Mouse (Mus musculus) forebrain, embryonic 16.5 days (tissue): ENCODE measurements around the gene Nxn. TPM values are rescaled to one million over a fixed set of nuclear protein-coding genes. Genes with fewer than 3 reads are reported as not detected.
A peak's percentile ranks its signal among the peaks of the same experiment; 100 is the strongest.

Source experiments
- ATAC-seq: fragments of 200-750 bp; cut with Nextera tagmentation; 2 replicates; pipeline ENCODE4 v1.8.0; 2017; ENCODE audit warnings: mild to moderate bottlenecking, moderate library complexity
- H3K27ac ChIP-seq: fragments of 300-500 bp; sonication (generic); 2 replicates; pipeline ENCODE4 v1.5.1; 2014; ENCODE audit warnings: low read length, control low read depth
- H3K27me3 ChIP-seq: fragments of 300-500 bp; sonication (generic); replicated peaks from 2 replicates; pipeline ENCODE4 v1.6.1; 2014; ENCODE audit warnings: low read length; ENCODE audit not compliant: control insufficient read depth, insufficient read depth
- H3K36me3 ChIP-seq: fragments of 300-500 bp; sonication (generic); 2 replicates; pipeline ENCODE4 v1.6.1; 2014; ENCODE audit not compliant: control insufficient read depth, insufficient read depth
- H3K4me1 ChIP-seq: fragments of 300-500 bp; sonication (generic); replicated peaks from 2 replicates; pipeline ENCODE4 v1.6.1; 2014; ENCODE audit warnings: low read length; ENCODE audit not compliant: control insufficient read depth, insufficient read depth
- H3K4me2 ChIP-seq: fragments of 300-500 bp; sonication (generic); 2 replicates; pipeline ENCODE4 v1.6.1; 2014; ENCODE audit warnings: mild to moderate bottlenecking, low read length, control low read depth
- H3K4me3 ChIP-seq: fragments of 300-500 bp; sonication (generic); replicated peaks from 2 replicates; pipeline ENCODE4 v1.5.1; 2014; ENCODE audit warnings: mild to moderate bottlenecking, low read length, control low read depth
- H3K9ac ChIP-seq: fragments of 300-500 bp; sonication (generic); replicated peaks from 2 replicates; pipeline ENCODE4 v1.6.1; 2014; ENCODE audit warnings: low read depth, low read length, control low read depth
- H3K9me3 ChIP-seq: fragments of 300-500 bp; sonication (generic); 2 replicates; pipeline ENCODE4 v1.6.1; 2016; ENCODE audit warnings: low read length; ENCODE audit not compliant: control insufficient read depth
- WGBS: fragments of 180-500 bp; shearing (Covaris S2); extraction: QIAGEN DNeasy Blood & Tissue Kit; methylation state at CpG from one replicate; pipeline ENCODE4 v1.1.7; 2014; 5-methylcytosine and 5-hydroxymethylcytosine counted together
- polyA plus RNA-seq: library from polyadenylated mRNA; unstranded; fragments of >200 nt; fragmentation: Nextera tagmentation; extraction: Ambion mirVana; gene quantifications from 2 replicates; pipeline ENCODE4 v1.2.1, GENCODE M21; 2015

Gene Nxn
- polyA plus RNA-seq, 1 experiment from 2014 or later: 14.5 TPM

- Histone ChIP-seq H3K36me3 (no peaks in the 10 kb centered on the region), H3K27ac (no peak overlapping the region), H3K9ac (no peak overlapping the region), H3K4me1 (peaks cover 28% of the 10 kb centered on the region), H3K4me2 (no peak overlapping the region), H3K27me3 (no peaks in the 10 kb centered on the region), H3K4me3 (no peak overlapping the region), H3K9me3 (no peaks in the 10 kb centered on the region)
- WGBS: 89% methylated on average over 6 of the region's 6 CpGs
- ATAC-seq: no peak
Observed at GRCm38 (mm10) chr11:76258511-76258910, 140.4 kb downstream of the Nxn start.

DNA sequence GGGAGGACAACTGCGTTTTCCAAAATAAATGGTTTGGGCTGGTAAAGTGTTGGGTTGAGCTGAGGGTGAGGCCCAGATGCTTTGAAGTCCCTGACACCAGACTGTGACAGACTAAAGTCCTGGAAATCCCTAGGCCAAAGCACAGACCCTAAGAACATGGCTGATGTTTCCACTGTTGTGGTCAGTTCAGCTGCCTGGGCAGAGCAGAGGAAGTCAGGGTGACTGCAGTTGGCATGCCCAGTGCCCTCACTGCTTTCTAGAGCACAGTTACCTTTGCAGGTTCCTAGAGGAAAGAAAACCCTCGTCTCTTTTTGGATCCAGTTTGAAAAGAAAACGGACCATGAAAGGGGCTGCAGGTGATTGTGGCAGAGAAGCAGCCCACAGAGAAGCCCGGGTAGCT is 141.6 kb downstream of the Nxn start:
- no peaks in the 10 kb centered on the region for H3K36me3 ChIP-seq
- H3K9me3 ChIP-seq: no peaks in the 10 kb centered on the region

GRCm38 (mm10) chr11:76256129-76256528 is 142.8 kb downstream of the Nxn start:
- Histone ChIP-seq H3K9me3 (no peaks in the 10 kb centered on the region), H3K27me3 (no peaks in the 10 kb centered on the region), H3K4me2 (no peak overlapping the region), H3K4me3 (no peak overlapping the region), H3K27ac (no peak overlapping the region), H3K9ac (no peak overlapping the region), H3K36me3 (no peaks in the 10 kb centered on the region), H3K4me1 (peaks cover 23% of the 10 kb centered on the region)
- no peak for ATAC-seq
- WGBS: 60% methylated on average over 5 of the region's 5 CpGs

More for the DNA sequence above, 141.6 kb downstream of the Nxn start:
- Histone ChIP-seq H3K9ac (no peak overlapping the region), H3K27me3 (no peaks in the 10 kb centered on the region), H3K4me2 (no peak overlapping the region), H3K4me1 (peaks cover 17% of the 10 kb centered on the region), H3K27ac (no peak overlapping the region), H3K4me3 (no peak overlapping the region)
- WGBS: 82% methylated on average over 4 of the region's 4 CpGs
- no peak for ATAC-seq

DNA sequence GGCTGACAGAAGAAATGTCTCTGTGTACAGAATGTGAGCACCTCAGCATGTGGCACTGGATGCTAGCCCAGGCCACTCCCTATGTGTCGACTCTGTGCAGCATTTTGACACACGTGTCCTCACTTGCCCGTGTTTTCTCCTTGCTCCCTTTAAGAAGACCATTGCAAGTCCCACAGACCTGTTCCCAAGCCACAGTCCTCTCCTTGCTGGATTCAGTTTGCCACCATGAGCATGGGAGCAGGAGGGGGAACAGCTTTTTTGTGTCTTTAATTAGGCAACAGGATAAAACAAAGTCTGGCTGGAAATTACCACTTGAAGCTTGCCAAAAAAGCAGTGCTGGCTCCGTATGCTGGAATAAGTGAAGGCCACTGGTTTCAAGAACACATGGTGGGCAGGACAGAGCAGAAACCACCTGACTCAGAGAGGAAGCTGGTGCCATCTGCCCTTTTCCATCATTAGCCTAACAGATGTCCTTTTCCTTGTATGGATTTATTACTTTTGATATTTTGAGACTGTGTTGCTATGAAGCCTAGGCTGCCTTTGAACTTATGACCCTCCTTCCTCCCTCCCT is 143.4 kb downstream of the Nxn start:
- Histone ChIP-seq H3K36me3 (no peaks in the 10 kb centered on the region), H3K27ac (no peak overlapping the region), H3K9me3 (no peaks in the 10 kb centered on the region), H3K4me2 (no peak overlapping the region), H3K9ac (no peak overlapping the region), H3K27me3 (no peaks in the 10 kb centered on the region), H3K4me1 (peaks cover 18% of the 10 kb centered on the region), H3K4me3 (no peak overlapping the region)
- WGBS: 29% methylated on average over 4 of the region's 4 CpGs
- peak; percentile 46 for ATAC-seq

GRCm38 (mm10) chr11:76253918-76254264 is 145.0 kb downstream of the Nxn start:
- H3K36me3 ChIP-seq: no peaks in the 10 kb centered on the region
- no peak for ATAC-seq
- 76% methylated on average over 4 of the region's 4 CpGs for WGBS
- no peak overlapping the region for H3K4me2 ChIP-seq
- H3K9me3 ChIP-seq: no peaks in the 10 kb centered on the region
- H3K9ac ChIP-seq: no peak overlapping the region
- no peak overlapping the region for H3K4me3 ChIP-seq
- no peak overlapping the region for H3K27ac ChIP-seq
- no peaks in the 10 kb centered on the region for H3K27me3 ChIP-seq
- H3K4me1 ChIP-seq: peaks cover 14% of the 10 kb centered on the region

GRCm38 (mm10) chr11:76253145-76253917 is 145.6 kb downstream of the Nxn start:
- Histone ChIP-seq H3K4me2 (no peak overlapping the region), H3K4me3 (no peak overlapping the region), H3K36me3 (no peaks in the 10 kb centered on the region), H3K9ac (no peak overlapping the region), H3K27me3 (no peaks in the 10 kb centered on the region), H3K27ac (no peak overlapping the region), H3K9me3 (no peaks in the 10 kb centered on the region), H3K4me1 (peaks cover 14% of the 10 kb centered on the region)
- ATAC-seq: peak; percentile 84
- WGBS: 51% methylated on average over 5 of the region's 5 CpGs

DNA sequence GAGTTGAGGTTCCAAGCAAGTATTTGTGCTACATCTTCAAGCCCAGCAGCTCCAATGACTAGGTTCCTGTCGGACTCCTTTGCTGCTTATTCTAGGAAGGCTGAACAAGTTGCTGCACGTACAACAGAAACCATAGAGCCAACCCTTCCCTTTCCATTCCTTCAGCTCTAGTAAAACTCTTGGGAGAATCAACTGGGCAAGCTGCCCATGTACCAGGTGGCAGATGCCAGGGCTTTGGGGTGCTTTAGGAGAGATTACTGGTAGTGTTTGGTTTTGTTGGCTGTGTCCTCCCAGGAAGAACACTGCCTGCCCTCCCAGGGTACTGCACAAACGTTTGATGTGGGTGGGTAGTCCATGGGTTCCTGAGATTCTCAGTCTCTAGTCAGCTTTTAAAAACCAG is 146.9 kb downstream of the Nxn start:
- Histone ChIP-seq H3K4me1 (peaks cover 14% of the 10 kb centered on the region), H3K9ac (no peak overlapping the region), H3K27me3 (no peaks in the 10 kb centered on the region), H3K4me3 (no peak overlapping the region), H3K9me3 (no peaks in the 10 kb centered on the region), H3K36me3 (no peaks in the 10 kb centered on the region), H3K27ac (no peak overlapping the region), H3K4me2 (no peak overlapping the region)
- WGBS: 45% methylated on average over 3 of the region's 3 CpGs
- no peak for ATAC-seq

- Histone ChIP-seq H3K27me3 (no peaks in the 10 kb centered on the region), H3K4me3 (no peak overlapping the region), H3K9me3 (no peaks in the 10 kb centered on the region), H3K27ac (no peak overlapping the region), H3K36me3 (no peaks in the 10 kb centered on the region), H3K9ac (no peak overlapping the region), H3K4me2 (no peak overlapping the region), H3K4me1 (peaks cover 22% of the 10 kb centered on the region)
- ATAC-seq: no peak
- WGBS: 57% methylated on average over 2 of the region's 2 CpGs
Observed at GRCm38 (mm10) chr11:76247239-76247638, 151.7 kb downstream of the Nxn start.

DNA sequence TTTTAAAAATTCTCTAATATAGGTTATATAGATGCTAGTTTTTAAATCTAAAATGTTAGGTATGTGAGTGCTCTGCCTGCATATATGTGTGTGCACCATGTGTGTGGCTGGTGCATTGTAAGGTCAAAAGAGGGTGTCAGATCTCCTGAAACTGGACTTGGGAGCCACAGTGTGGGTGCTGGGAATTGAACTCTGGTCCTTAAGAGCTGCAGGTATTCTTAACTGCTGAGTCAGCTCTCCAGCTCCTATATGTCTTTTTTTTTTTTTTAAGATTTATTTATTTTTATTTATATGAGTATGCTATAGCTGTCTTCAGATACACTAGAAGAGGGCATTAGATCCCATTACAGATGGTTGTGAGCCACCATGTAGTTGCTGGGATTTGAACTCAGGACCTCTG is 152.5 kb downstream of the Nxn start:
- Histone ChIP-seq H3K4me3 (no peak overlapping the region), H3K27ac (no peak overlapping the region), H3K27me3 (no peaks in the 10 kb centered on the region), H3K9ac (no peak overlapping the region), H3K36me3 (no peaks in the 10 kb centered on the region), H3K9me3 (no peaks in the 10 kb centered on the region), H3K4me2 (no peak overlapping the region), H3K4me1 (peaks cover 16% of the 10 kb centered on the region)
- ATAC-seq: no peak
